Mouse (Mus musculus) limb, embryonic 11.5 days (tissue): Measurements from ENCODE around the gene Antxrl. TPM values are rescaled to one million over a fixed set of nuclear protein-coding genes. Genes with fewer than 3 reads are reported as not detected.

Experiments used
- ATAC-seq: fragments of 200-750 bp; cut with Nextera tagmentation; 2 replicates; pipeline ENCODE4 v1.8.0; 2017; ENCODE audit warnings: low read depth; ENCODE audit not compliant: insufficient number of reproducible peaks, low FRiP score, low TSS enrichment
- DNase-seq: peaks from one replicate; pipeline ENCODE4 v3.0.0-alpha.2; 2015; ENCODE audit warnings: low spot score
- H3K27ac ChIP-seq: fragments of 300-500 bp; sonication (generic); replicated peaks from 2 replicates; pipeline ENCODE4 v1.5.1; 2014; ENCODE audit warnings: low read depth, mild to moderate bottlenecking, low read length
- H3K27me3 ChIP-seq: fragments of 300-500 bp; sonication (generic); 2 replicates; pipeline ENCODE4 v1.6.1; 2014; ENCODE audit warnings: mild to moderate bottlenecking, low read length, mixed read lengths; ENCODE audit not compliant: control insufficient read depth, insufficient read depth
- H3K36me3 ChIP-seq: fragments of 300-500 bp; sonication (generic); 2 replicates; pipeline ENCODE4 v1.6.1; 2014; ENCODE audit warnings: mild to moderate bottlenecking, low read length, moderate library complexity, mixed read lengths; ENCODE audit not compliant: control insufficient read depth, insufficient read depth
- H3K4me1 ChIP-seq: fragments of 300-500 bp; sonication (generic); 2 replicates; pipeline ENCODE4 v1.6.1; 2014; ENCODE audit warnings: low read length, mixed read lengths; ENCODE audit not compliant: control insufficient read depth, insufficient read depth
- H3K4me2 ChIP-seq: fragments of 300-500 bp; sonication (generic); 2 replicates; pipeline ENCODE4 v1.6.1; 2014; ENCODE audit warnings: low read depth, mild to moderate bottlenecking, moderate library complexity; ENCODE audit not compliant: severe bottlenecking
- H3K4me3 ChIP-seq: fragments of 300-500 bp; sonication (generic); 2 replicates; pipeline ENCODE4 v1.5.1; 2014; ENCODE audit warnings: low read depth, low read length
- H3K9ac ChIP-seq: fragments of 300-500 bp; sonication (generic); 2 replicates; pipeline ENCODE4 v1.6.1; 2014; ENCODE audit warnings: mild to moderate bottlenecking, low read length
- H3K9me3 ChIP-seq: fragments of 300-500 bp; sonication (generic); 2 replicates; pipeline ENCODE4 v1.6.1; 2016; ENCODE audit warnings: low read length; ENCODE audit not compliant: control insufficient read depth
- WGBS: fragments of 180-500 bp; shearing (Covaris S2); extraction: QIAGEN DNeasy Blood & Tissue Kit; methylation state at CpG from one replicate; pipeline ENCODE4 v1.1.7; 2014; 5-methylcytosine and 5-hydroxymethylcytosine counted together
- polyA plus RNA-seq: library from polyadenylated mRNA; unstranded; fragments of >200 nt; fragmentation: Nextera tagmentation; extraction: Ambion mirVana; gene quantifications from 2 replicates; pipeline ENCODE4 v1.2.1, GENCODE M21; 2014

Gene Antxrl
- polyA plus RNA-seq, result not detected in 2 replicates

GRCm38 (mm10) chr14:34052516-34052915 lies at the start of gene Antxrl:
Antxrl (plus strand) TSS chr14:34052707.
- ATAC-seq (no peak), DNase-seq (no peak)
- Histone ChIP-seq H3K27me3 (no peaks in the 10 kb centered on the region), H3K4me2 (no peak within 1 kb of the TSS), H3K9me3 (no peaks in the 10 kb centered on the region), H3K36me3 (no peaks in the 10 kb centered on the region), H3K4me1 (no peaks in the 10 kb centered on the region), H3K27ac (no peak within 1 kb of the TSS), H3K9ac (no peak within 1 kb of the TSS), H3K4me3 (no peak within 1 kb of the TSS)
- 80% methylated on average over 6 of the region's 6 CpGs for WGBS

- Histone ChIP-seq H3K27ac (no peak within 1 kb of the TSS), H3K4me2 (no peak within 1 kb of the TSS), H3K27me3 (no peaks in the 10 kb centered on the region), H3K4me1 (no peaks in the 10 kb centered on the region), H3K9me3 (no peaks in the 10 kb centered on the region), H3K4me3 (no peak within 1 kb of the TSS), H3K36me3 (no peaks in the 10 kb centered on the region), H3K9ac (no peak within 1 kb of the TSS)
- 84% methylated on average over 3 of the region's 3 CpGs for WGBS
- no peak for ATAC-seq
- DNase-seq, result no peak
Measured at GRCm38 (mm10) chr14:34015063-34015462, 37.4 kb upstream of the Antxrl start, which contains the start of gene Gm30083. Gm30083 (minus strand) TSS chr14:34015182.

DNA sequence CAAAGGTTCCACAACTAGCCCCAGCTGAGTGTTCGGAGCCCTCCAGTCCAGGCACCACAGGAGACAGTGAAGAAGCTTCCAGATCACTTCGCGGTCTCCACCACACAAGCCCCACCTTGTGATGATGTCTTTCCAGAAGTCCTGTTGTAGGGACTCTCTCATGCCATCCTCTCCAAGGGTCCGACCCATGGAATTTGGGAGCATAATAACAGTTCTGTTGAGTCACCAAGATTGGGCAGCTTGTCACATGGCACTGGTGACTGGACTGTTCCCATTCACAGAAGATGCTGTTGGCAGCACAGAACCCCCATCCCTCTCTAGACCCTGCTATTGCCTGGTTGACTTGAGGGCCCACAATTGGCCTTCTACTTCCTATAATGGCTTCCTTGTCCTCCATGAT lies 36.1 kb upstream of the Antxrl start, which contains the start of gene Gm5460:
TSS of gene Gm5460 (plus strand) at position 378 of the 400 bp plus-strand sequence.
- WGBS, result 92% methylated on average over 4 of the region's 4 CpGs
- no peak within 1 kb of the TSS for H3K4me2 ChIP-seq
- H3K4me3 ChIP-seq, result no peak within 1 kb of the TSS
- H3K9me3 ChIP-seq, result no peaks in the 10 kb centered on the region
- no peaks in the 10 kb centered on the region for H3K4me1 ChIP-seq
- no peaks in the 10 kb centered on the region for H3K36me3 ChIP-seq
- H3K27ac ChIP-seq, result no peak within 1 kb of the TSS
- ATAC-seq (no peak), DNase-seq (no peak)
- H3K27me3 ChIP-seq, result no peaks in the 10 kb centered on the region
- H3K9ac ChIP-seq, result no peak within 1 kb of the TSS

DNA sequence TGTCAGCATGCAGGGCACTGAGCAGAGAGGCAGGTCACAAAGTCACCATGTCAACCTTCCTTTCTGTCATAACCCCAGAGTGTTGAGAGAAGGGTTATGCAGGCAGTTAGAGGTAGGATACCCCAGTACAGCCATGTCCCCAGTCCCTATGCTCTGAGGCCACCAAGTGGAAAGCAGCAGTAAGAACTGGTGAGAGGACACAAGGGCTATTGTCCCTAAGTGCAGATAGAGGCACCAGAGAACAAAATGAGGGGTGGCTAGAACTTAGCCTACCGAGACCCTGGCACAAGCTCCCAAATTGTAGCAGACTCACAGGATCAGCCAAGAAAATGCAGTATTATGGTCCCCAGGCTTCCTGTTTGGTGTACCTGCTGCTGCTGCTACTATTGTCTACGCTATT lies 35.6 kb upstream of the Antxrl start:
- Histone ChIP-seq H3K4me3 (no peak overlapping the region), H3K36me3 (no peaks in the 10 kb centered on the region), H3K9me3 (no peaks in the 10 kb centered on the region), H3K4me2 (no peak overlapping the region), H3K27ac (no peak overlapping the region), H3K27me3 (no peaks in the 10 kb centered on the region), H3K9ac (no peak overlapping the region), H3K4me1 (no peaks in the 10 kb centered on the region)
- no peak for DNase-seq
- WGBS, result 92% methylated on average over 2 of the region's 2 CpGs
- ATAC-seq, result no peak

GRCm38 (mm10) chr14:34026710-34027109 lies 25.8 kb upstream of the Antxrl start:
- DNase-seq (no peak), ATAC-seq (no peak)
- WGBS, result 72% methylated on average over 2 of the region's 2 CpGs
- no peaks in the 10 kb centered on the region for H3K4me1 ChIP-seq
- H3K36me3 ChIP-seq, result no peaks in the 10 kb centered on the region
- H3K9ac ChIP-seq, result no peak overlapping the region
- H3K9me3 ChIP-seq, result no peaks in the 10 kb centered on the region
- no peak overlapping the region for H3K4me2 ChIP-seq
- H3K4me3 ChIP-seq, result no peak overlapping the region
- no peaks in the 10 kb centered on the region for H3K27me3 ChIP-seq
- no peak overlapping the region for H3K27ac ChIP-seq

- H3K27ac ChIP-seq, result no peak overlapping the region
- WGBS, result 84% methylated on average over 8 of the region's 8 CpGs
- H3K4me2 ChIP-seq, result no peak overlapping the region
- H3K4me3 ChIP-seq, result no peak overlapping the region
- H3K9ac ChIP-seq, result no peak overlapping the region
- no peak for ATAC-seq
- no peaks in the 10 kb centered on the region for H3K27me3 ChIP-seq
- no peaks in the 10 kb centered on the region for H3K9me3 ChIP-seq
- no peaks in the 10 kb centered on the region for H3K36me3 ChIP-seq
- no peak for DNase-seq
- no peaks in the 10 kb centered on the region for H3K4me1 ChIP-seq
Measured at GRCm38 (mm10) chr14:34033841-34034610, 18.5 kb upstream of the Antxrl start.

- no peak overlapping the region for H3K4me3 ChIP-seq
- DNase-seq (no peak), ATAC-seq (no peak)
- no peaks in the 10 kb centered on the region for H3K4me1 ChIP-seq
- 78% methylated on average over 4 of the region's 4 CpGs for WGBS
- H3K9ac ChIP-seq, result no peak overlapping the region
- no peaks in the 10 kb centered on the region for H3K9me3 ChIP-seq
- no peak overlapping the region for H3K27ac ChIP-seq
- H3K36me3 ChIP-seq, result no peaks in the 10 kb centered on the region
- H3K4me2 ChIP-seq, result no peak overlapping the region
- H3K27me3 ChIP-seq, result no peaks in the 10 kb centered on the region
Measured at GRCm38 (mm10) chr14:34041241-34041640, 11.3 kb upstream of the Antxrl start.

DNA sequence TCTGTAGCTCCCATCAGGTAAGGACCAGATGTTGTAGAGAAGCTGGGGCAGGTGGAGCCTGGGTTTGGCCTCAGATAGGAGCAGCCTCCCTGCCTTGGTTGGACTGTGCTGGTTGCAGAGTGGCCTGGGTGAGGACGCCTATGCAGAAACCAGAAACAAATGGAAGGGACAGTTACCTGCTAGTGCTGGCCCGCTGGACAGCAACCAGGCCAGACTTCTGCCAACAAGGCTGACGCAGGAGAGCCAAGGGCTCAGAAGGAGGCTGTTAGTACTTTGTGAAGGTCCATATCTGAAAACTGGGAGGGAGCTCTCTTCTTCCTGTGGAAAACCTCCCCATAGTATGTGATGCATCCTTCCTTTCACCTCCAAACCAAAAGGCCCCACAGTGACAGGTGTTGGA lies 9.2 kb upstream of the Antxrl start:
- Histone ChIP-seq H3K27ac (no peak overlapping the region), H3K9me3 (no peaks in the 10 kb centered on the region), H3K9ac (no peak overlapping the region), H3K4me2 (no peak overlapping the region), H3K4me3 (no peak overlapping the region), H3K27me3 (no peaks in the 10 kb centered on the region), H3K36me3 (no peaks in the 10 kb centered on the region), H3K4me1 (no peaks in the 10 kb centered on the region)
- 75% methylated on average over 3 of the region's 3 CpGs for WGBS
- DNase-seq (no peak), ATAC-seq (no peak)
